Mouse (Mus musculus): Measurements from ENCODE around the gene Gm38394.

Gm38394 gene

GRCm38 (mm10) chr1:133664203-133664970 lies 3.3 kb upstream of the Gm38394 start:
- WGBS = 78% methylated on average over 11 of the region's 11 CpGs

- WGBS = 41% methylated on average over 4 of the region's 4 CpGs
Measured at GRCm38 (mm10) chr1:133663427-133663826, 2.3 kb upstream of the Gm38394 start.

- WGBS = 96% methylated on average over 7 of the region's 7 CpGs
Measured at GRCm38 (mm10) chr1:133662941-133663340, 1.8 kb upstream of the Gm38394 start.

- WGBS = under 1% methylated on average over 38 of the region's 41 CpGs
Measured at GRCm38 (mm10) chr1:133660466-133661202, 484 bp downstream of the Gm38394 start, which contains the start of gene Zbed6. Gene Zbed6 (minus strand): TSS chr1:133660885.

- WGBS = 61% methylated on average over 3 of the region's 3 CpGs
Measured at GRCm38 (mm10) chr1:133658878-133659277, 2.2 kb downstream of the Gm38394 start.

GRCm38 (mm10) chr1:133656811-133657210 lies 4.3 kb downstream of the Gm38394 start:
- 59% methylated on average over 5 of the region's 5 CpGs for WGBS

GRCm38 (mm10) chr1:133653033-133653432 lies 8.1 kb downstream of the Gm38394 start:
- 79% methylated on average over 1 of the region's 1 CpGs for WGBS

GRCm38 (mm10) chr1:133650288-133651055 lies 10.6 kb downstream of the Gm38394 start:
- WGBS = 96% methylated on average over 7 of the region's 7 CpGs

GRCm38 (mm10) chr1:133645652-133646051 lies 15.5 kb downstream of the Gm38394 start:
- 93% methylated on average over 5 of the region's 5 CpGs for WGBS

- WGBS = 67% methylated on average over 2 of the region's 2 CpGs
Measured at GRCm38 (mm10) chr1:133641163-133641562, 20.0 kb downstream of the Gm38394 start.

GRCm38 (mm10) chr1:133638517-133638916 lies 22.6 kb downstream of the Gm38394 start:
- 94% methylated on average over 6 of the region's 6 CpGs for WGBS

- 95% methylated on average over 2 of the region's 2 CpGs for WGBS
Measured at GRCm38 (mm10) chr1:133632168-133632567, 28.9 kb downstream of the Gm38394 start.

GRCm38 (mm10) chr1:133625052-133625451 lies 36.1 kb downstream of the Gm38394 start:
- 67% methylated on average over 2 of the region's 2 CpGs for WGBS

- WGBS = 77% methylated on average over 8 of the region's 8 CpGs
Measured at GRCm38 (mm10) chr1:133618311-133618710, 42.8 kb downstream of the Gm38394 start.

GRCm38 (mm10) chr1:133617908-133618307 lies 43.2 kb downstream of the Gm38394 start:
- 63% methylated on average over 2 of the region's 2 CpGs for WGBS

- 82% methylated on average over 3 of the region's 3 CpGs for WGBS
Measured at GRCm38 (mm10) chr1:133613817-133614216, 47.3 kb downstream of the Gm38394 start.

GRCm38 (mm10) chr1:133611436-133611835 lies 49.7 kb downstream of the Gm38394 start:
- 70% methylated on average over 1 of the region's 1 CpGs for WGBS

GRCm38 (mm10) chr1:133610601-133611000 lies 50.5 kb downstream of the Gm38394 start:
- WGBS = 47% methylated on average over 6 of the region's 6 CpGs

GRCm38 (mm10) chr1:133609771-133610502 lies 51.2 kb downstream of the Gm38394 start, which contains the start of gene Snrpe:
Gene Snrpe (minus strand): TSS chr1:133610291.
- under 1% methylated on average over 73 of the region's 73 CpGs for WGBS

- 97% methylated on average over 4 of the region's 4 CpGs for WGBS
Measured at GRCm38 (mm10) chr1:133603174-133603573, 57.9 kb downstream of the Gm38394 start.

- 11% methylated on average over 4 of the region's 4 CpGs for WGBS
Measured at GRCm38 (mm10) chr1:133596298-133597007, 64.7 kb downstream of the Gm38394 start.

Data from cerebral cortex, adult 2 months (tissue).